Mouse (Mus musculus) olfactory bulb, adult 2 months (tissue): ENCODE measurements around the gene Gm20509.

ENCODE experiments used
- CTCF ChIP-seq: fragments of 200-500 bp; IDR thresholded peaks from 2 replicates; pipeline ENCODE4 v1.5.1; 2012; ENCODE audit warnings: low read depth, mild to moderate bottlenecking, low read length, moderate library complexity; ENCODE audit not compliant: insufficient read depth
- POLR2A ChIP-seq: fragments of 200-500 bp; IDR thresholded peaks from 2 replicates; pipeline ENCODE4 v1.6.1; 2012; ENCODE audit warnings: mild to moderate bottlenecking, low read depth, low read length, moderate library complexity; ENCODE audit not compliant: insufficient read depth

GRCm38 (mm10) chr9:73102181-73102580, at the start of gene Gm20509:
- no peak for TF ChIP-seq CTCF
- no peak for TF ChIP-seq POLR2A
